Mouse (Mus musculus) CH12.LX (cell line): ENCODE data around the gene Pck1. TPM values are rescaled to one million over a fixed set of nuclear protein-coding genes. Genes with fewer than 3 reads are reported as not detected.
A peak's percentile ranks its signal among the peaks of the same experiment; 100 is the strongest.

Experiments used
- DNase-seq: peaks from one replicate; pipeline ENCODE4 v3.0.0-alpha.2; 2013; ENCODE audit errors: extremely low read depth
- H3K27ac ChIP-seq: 2 replicates; pipeline ENCODE4 v1.5.1; 2012; ENCODE audit warnings: low read depth, mild to moderate bottlenecking, control low read depth, moderate library complexity; ENCODE audit not compliant: insufficient read depth
- H3K27me3 ChIP-seq: replicated peaks from 2 replicates; pipeline ENCODE3; 2012; ENCODE audit warnings: inconsistent platforms
- H3K36me3 ChIP-seq, 2 experiments: replicated peaks in 1 of 2; 2 replicates each; pipeline versions ENCODE3 to v1.6.1; 2012; ENCODE audit warnings: inconsistent platforms in 1 of 2, low read length in 1 of 2, mild to moderate bottlenecking in 1 of 2, mixed read lengths in 1 of 2, moderate library complexity in 1 of 2; ENCODE audit not compliant: control insufficient read depth in 1 of 2, insufficient read depth in 1 of 2
- H3K4me1 ChIP-seq, 2 experiments: 2 replicates each; pipeline ENCODE4 v1.6.1; 2012; ENCODE audit warnings: inconsistent platforms in 1 of 2, moderate library complexity in 1 of 2; ENCODE audit not compliant: insufficient read depth in 2 of 2, control insufficient read depth in 1 of 2
- H3K4me2 ChIP-seq: 2 replicates; pipeline ENCODE4 v1.6.1; 2012; ENCODE audit warnings: low read depth, mild to moderate bottlenecking, control low read depth; ENCODE audit not compliant: poor library complexity, insufficient read depth, severe bottlenecking
- H3K4me3 ChIP-seq, 3 experiments: fragments of 150-350 bp in 1 of 3; sonication (generic) in 1 of 3; replicated peaks in 1 of 3; 2 replicates each; pipeline versions ENCODE3 to v1.5.1; 2011 to 2012; ENCODE audit warnings: low read depth in 2 of 3, low read length in 2 of 3, mild to moderate bottlenecking in 2 of 3, moderate library complexity in 2 of 3, control low read depth in 1 of 3, improper control_type of control experiment in 1 of 3, inconsistent platforms in 1 of 3, mixed read lengths in 1 of 3; ENCODE audit not compliant: poor library complexity in 1 of 3
- H3K79me2 ChIP-seq: replicated peaks from 2 replicates; pipeline ENCODE4 v1.6.1; 2012; ENCODE audit warnings: mild to moderate bottlenecking, moderate library complexity; ENCODE audit not compliant: control insufficient read depth, poor library complexity, insufficient read depth, severe bottlenecking; ENCODE audit errors: extremely low read depth
- H3K9ac ChIP-seq: 2 replicates; pipeline ENCODE4 v1.6.1; 2012; ENCODE audit warnings: low read depth, mild to moderate bottlenecking, control low read depth, moderate library complexity; ENCODE audit not compliant: insufficient read depth
- H3K9me3 ChIP-seq: replicated peaks from 2 replicates; pipeline ENCODE3; 2012; ENCODE audit warnings: low read length, inconsistent platforms, mixed read lengths
- BHLHE40 ChIP-seq: IDR thresholded peaks from 2 replicates; pipeline ENCODE4 v1.6.1; 2011; ENCODE audit warnings: mild to moderate bottlenecking, low read depth, low read length, improper control_type of control experiment
- CHD2 ChIP-seq: IDR thresholded peaks from 2 replicates; pipeline ENCODE4 v1.6.1; 2011; ENCODE audit warnings: low read length, improper control_type of control experiment
- CTCF ChIP-seq, 2 experiments: IDR thresholded peaks in 1 of 2; conservative IDR thresholded peaks in 1 of 2; 2 replicates each; pipeline ENCODE4 v1.5.1; 2011 to 2012; ENCODE audit warnings: low read depth in 2 of 2, low read length in 2 of 2, improper control_type of control experiment in 1 of 2, inconsistent platforms in 1 of 2, mild to moderate bottlenecking in 1 of 2, moderate library complexity in 1 of 2
- E2F4 ChIP-seq: IDR thresholded peaks from 2 replicates; pipeline ENCODE4 v1.6.1; 2011; ENCODE audit warnings: low read depth, low read length, improper control_type of control experiment; ENCODE audit not compliant: insufficient replicate concordance
- ELF1 ChIP-seq: IDR thresholded peaks from 2 replicates; pipeline ENCODE4 v1.6.1; 2014; ENCODE audit warnings: low read depth, mild to moderate bottlenecking, inconsistent platforms, low read length, improper control_type of control experiment
- EP300 ChIP-seq: IDR thresholded peaks from 2 replicates; pipeline ENCODE4 v1.6.1; 2011; ENCODE audit warnings: low read length, improper control_type of control experiment
- ETS1 ChIP-seq: conservative IDR thresholded peaks from 2 replicates; pipeline ENCODE4 v1.6.1; 2012; ENCODE audit warnings: low read depth, mild to moderate bottlenecking, inconsistent platforms, low read length, improper control_type of control experiment, moderate library complexity
- IRF4 ChIP-seq: IDR thresholded peaks from 2 replicates; pipeline ENCODE4 v1.6.1; 2014; ENCODE audit warnings: low read depth, mild to moderate bottlenecking, inconsistent platforms, low read length, improper control_type of control experiment
- JUND ChIP-seq: conservative IDR thresholded peaks from 2 replicates; pipeline ENCODE4 v1.6.1; 2011; ENCODE audit warnings: low read depth, low read length, improper control_type of control experiment
- KAT2A ChIP-seq: IDR thresholded peaks from 2 replicates; pipeline ENCODE4 v1.6.1; 2012; ENCODE audit warnings: low read length, improper control_type of control experiment, inconsistent platforms; ENCODE audit not compliant: insufficient replicate concordance
- MAZ ChIP-seq: IDR thresholded peaks from 2 replicates; pipeline ENCODE4 v1.6.1; 2012; ENCODE audit warnings: low read depth, mild to moderate bottlenecking, inconsistent platforms, low read length, improper control_type of control experiment, moderate library complexity
- MEF2A ChIP-seq: IDR thresholded peaks from 2 replicates; pipeline ENCODE4 v1.6.1; 2014; ENCODE audit warnings: low read depth, mild to moderate bottlenecking, inconsistent platforms, low read length, improper control_type of control experiment, borderline replicate concordance
- MYC ChIP-seq: IDR thresholded peaks from 2 replicates; pipeline ENCODE4 v1.6.1; 2011; ENCODE audit warnings: low read depth, mild to moderate bottlenecking, improper control_type of control experiment, low read length
- NELFE ChIP-seq: IDR thresholded peaks from 2 replicates; pipeline ENCODE4 v1.6.1; 2011; ENCODE audit warnings: low read depth, low read length, improper control_type of control experiment
- POLR2AphosphoS2 ChIP-seq: IDR thresholded peaks from 2 replicates; pipeline ENCODE4 v1.6.1; 2011; ENCODE audit warnings: low read depth, low read length, improper control_type of control experiment
- RAD21 ChIP-seq: IDR thresholded peaks from 2 replicates; pipeline ENCODE4 v1.6.1; 2011; ENCODE audit warnings: low read depth, mild to moderate bottlenecking, low read length, improper control_type of control experiment, moderate library complexity
- SIN3A ChIP-seq: IDR thresholded peaks from 2 replicates; pipeline ENCODE4 v1.6.1; 2012; ENCODE audit warnings: low read length, improper control_type of control experiment, inconsistent platforms
- SMC3 ChIP-seq: IDR thresholded peaks from 2 replicates; pipeline ENCODE4 v1.6.1; 2011; ENCODE audit warnings: low read depth, low read length, improper control_type of control experiment
- TBP ChIP-seq: conservative IDR thresholded peaks from 2 replicates; pipeline ENCODE4 v1.6.1; 2011; ENCODE audit warnings: low read depth, low read length, improper control_type of control experiment
- USF1 ChIP-seq: IDR thresholded peaks from 2 replicates; pipeline ENCODE4 v1.6.1; 2014; ENCODE audit warnings: low read depth, mild to moderate bottlenecking, inconsistent platforms, low read length, improper control_type of control experiment
- USF2 ChIP-seq: conservative IDR thresholded peaks from 2 replicates; pipeline ENCODE4 v1.6.1; 2011; ENCODE audit warnings: low read depth, low read length, improper control_type of control experiment
- ZC3H11A ChIP-seq: IDR thresholded peaks from 2 replicates; pipeline ENCODE4 v1.6.1; 2012; ENCODE audit warnings: low read depth, mild to moderate bottlenecking, inconsistent platforms, low read length, improper control_type of control experiment
- ZKSCAN1 ChIP-seq: IDR thresholded peaks from 2 replicates; pipeline ENCODE4 v1.6.1; 2012; ENCODE audit warnings: low read depth, inconsistent platforms, low read length, improper control_type of control experiment, borderline replicate concordance
- dilution Hi-C: fragments of 300-500 bp; cut with MboI; formaldehyde crosslinking; loops from 2 replicates; pipeline ENCODE4 v1.14.3; 2020; ENCODE audit warnings: low sequenced_read_pairs; ENCODE audit not compliant: extremely low pct_unique_long_range_greater_than_20kb, extremely low pct_ligation_motif_present
- in situ Hi-C: fragments of 300-500 bp; cut with MboI; formaldehyde crosslinking; loops from 3 replicates; pipeline ENCODE4 v1.14.3; 2019; ENCODE audit warnings: low sequenced_read_pairs, low pct_ligation_motif_present, low pct_unique_long_range_greater_than_20kb, mixed read lengths
- polyA plus RNA-seq: library from polyadenylated mRNA; unstranded; fragments of >175 nt; gene quantifications from 2 replicates; pipeline ENCODE4 v1.2.1, GENCODE M21; 2012; ENCODE audit warnings: low read depth; ENCODE audit not compliant: insufficient read length
- total RNA-seq, 2 experiments: library from RNA; depleted of rRNA; stranded (reverse); fragments of 300-350 nt in 1 of 2; fragments of >200 nt in 1 of 2; gene quantifications; 2 replicates each; pipeline ENCODE4 v1.2.3; 2012 to 2014

Gene Pck1
- total and polyA plus RNA-seq, 3 experiments, result 0.08 to 0.13 (median 0.11) TPM

DNA sequence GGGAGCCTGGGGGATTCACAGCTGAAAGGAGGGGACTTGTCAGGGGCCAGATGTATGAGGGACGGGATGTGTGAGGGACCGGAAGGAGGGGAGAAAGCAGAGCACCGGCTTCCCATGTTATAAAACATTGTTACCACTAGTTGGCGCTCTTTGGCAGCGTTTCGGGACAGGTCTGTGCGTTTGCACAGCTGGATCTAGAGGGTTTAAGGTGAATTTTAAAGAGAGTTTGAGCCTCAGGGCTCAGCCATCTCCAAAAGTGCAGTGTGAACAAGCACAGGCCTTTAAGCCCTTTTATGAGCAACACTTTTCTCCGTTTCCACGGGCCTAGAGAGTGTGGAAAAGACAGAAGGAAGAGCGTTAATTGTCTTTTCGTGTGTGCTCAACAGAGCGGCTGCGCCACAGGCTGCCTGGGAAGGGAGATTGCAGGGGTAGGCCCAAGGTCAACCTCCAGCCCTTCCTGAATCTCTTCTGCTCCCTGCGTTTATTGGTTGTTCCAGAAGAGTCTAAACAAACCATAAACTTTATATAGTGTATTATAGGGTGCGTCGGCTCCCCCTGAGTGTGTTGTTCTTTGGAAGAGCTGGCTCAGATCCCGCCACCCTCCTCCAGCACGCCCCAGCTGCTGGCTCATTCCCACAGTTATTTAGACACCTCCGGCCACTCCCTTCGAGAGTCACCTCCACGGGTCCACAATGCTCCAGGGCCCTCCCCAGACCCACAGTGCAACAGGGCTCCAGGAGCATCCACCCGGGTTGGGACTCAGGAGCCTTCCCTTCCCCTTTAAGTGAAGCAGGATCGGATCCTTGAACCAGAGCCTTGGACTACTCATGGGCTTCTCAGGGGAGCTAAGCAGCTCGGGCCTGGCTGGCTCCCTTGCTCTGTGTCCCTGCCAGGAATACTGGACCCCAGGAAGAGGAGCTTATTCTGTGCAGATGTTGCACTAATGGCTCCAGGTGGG lies 6.8 kb downstream of the Pck1 start (continued):
- TF ChIP-seq JUND, result 0 out of 2 replicates have a peak, but pooled peaks have one; percentile 15
- TF ChIP-seq, all 38 proteins: peak for 19

- in situ Hi-C loops (loop anchor here (25.0 kb wide), 1 partner anchor 151 kb away; the partner anchor contains the start of genes Rae1 and Rbm38), dilution Hi-C loops (no loop called here)
These were observed 10.5 kb downstream of the Pck1 start for GRCm38 (mm10) chr2:173163380-173163779.

DNA sequence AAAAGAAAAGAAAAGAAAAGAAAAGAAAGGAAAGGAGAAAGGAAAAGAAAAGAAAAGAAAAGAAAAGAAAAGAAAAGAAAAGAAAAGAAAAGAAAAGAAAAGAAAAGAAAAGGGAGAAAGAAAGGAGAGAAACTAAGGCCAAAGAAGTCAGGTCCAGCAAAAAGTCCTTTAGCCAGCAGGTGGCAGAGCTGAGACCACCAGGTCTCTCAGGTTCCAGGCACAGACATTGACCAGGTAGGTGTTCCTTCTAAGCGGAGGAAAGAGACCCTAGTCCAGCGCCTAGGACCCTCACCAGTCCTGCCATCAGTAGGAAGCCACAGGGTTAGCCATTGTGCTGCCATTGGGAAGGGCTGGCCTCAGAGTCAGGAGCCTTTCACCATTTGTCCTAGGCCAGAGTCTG lies 11.5 kb downstream of the Pck1 start:
- Histone ChIP-seq H3K27ac (no peak overlapping the region), H3K79me2 (no peaks in the 10 kb centered on the region), H3K4me1 (peaks cover 0 to 21% of the 10 kb centered on the region in 2 experiments; a peak in 2 of 4 replicates), H3K4me2 (no peak overlapping the region), H3K9ac (no peak overlapping the region), H3K9me3 (no peaks in the 10 kb centered on the region), H3K4me3 (no peak overlapping the region), H3K36me3 (no peaks in the 10 kb centered on the region), H3K27me3 (peaks cover 53% of the 10 kb centered on the region)
- no peak for TF ChIP-seq EP300
- TF ChIP-seq SMC3, result peak; percentile 72
- no peak for TF ChIP-seq E2F4
- no peak for TF ChIP-seq NELFE
- no peak for TF ChIP-seq POLR2AphosphoS2
- no peak for TF ChIP-seq SIN3A
- TF ChIP-seq CTCF (conservative IDR thresholded peaks at IDR 0.05 in 1 of 2, IDR thresholded peaks at IDR 0.05 in 1 of 2; ENCODE audit: low read depth in 2 of 2, low read length in 2 of 2), result peak; percentile 29 to 72; a peak in 3 of 4 replicates
- TF ChIP-seq USF2, result no peak
- no peak for TF ChIP-seq CHD2
- peak; percentile 31 for TF ChIP-seq RAD21
- TF ChIP-seq ZKSCAN1, result no peak
- no peak for TF ChIP-seq MYC
- no peak for TF ChIP-seq MAZ
- dilution Hi-C loops (no loop called here), in situ Hi-C loops (loop anchor here (25.0 kb wide), 1 partner anchor 152 kb away; the partner anchor contains the start of genes Rae1 and Rbm38)
- DNase-seq, result peak; percentile 42

More at GRCm38 (mm10) chr2:173163380-173163779, 10.5 kb downstream of the Pck1 start:
- Histone ChIP-seq H3K4me1 (peaks cover 0 to 27% of the 10 kb centered on the region in 2 experiments; a peak in 3 of 4 replicates), H3K36me3 (no peaks in the 10 kb centered on the region), H3K27me3 (peaks cover 46% of the 10 kb centered on the region), H3K9me3 (no peaks in the 10 kb centered on the region), H3K9ac (no peak overlapping the region), H3K79me2 (no peaks in the 10 kb centered on the region), H3K4me2 (no peak overlapping the region), H3K27ac (no peak overlapping the region), H3K4me3 (no peak overlapping the region)
- DNase-seq, result no peak
- TF ChIP-seq ETS1, result no peak
- no peak for TF ChIP-seq ZC3H11A
- no peak for TF ChIP-seq BHLHE40
- TF ChIP-seq ELF1, result no peak
- no peak for TF ChIP-seq TBP
- TF ChIP-seq MEF2A, result no peak
- TF ChIP-seq SMC3, result no peak
- TF ChIP-seq IRF4, result no peak
- TF ChIP-seq POLR2AphosphoS2, result no peak
- no peak for TF ChIP-seq USF1
- no peak for TF ChIP-seq KAT2A
